Mouse (Mus musculus) neural tube, embryonic 14.5 days (tissue): Measurements from ENCODE around the gene Fbxo47. TPM values are rescaled to one million over a fixed set of nuclear protein-coding genes. Genes with fewer than 3 reads are reported as not detected.
"Not testable (repeated sequence)": the region's sequence is repeated elsewhere in the genome, so short reads cannot be mapped to it uniquely, and the experiment has no call there.

ENCODE experiments used
- ATAC-seq: fragments of 200-750 bp; cut with Nextera tagmentation; 2 replicates; pipeline ENCODE4 v1.8.0; 2017; ENCODE audit warnings: low read depth, mild to moderate bottlenecking, moderate TSS enrichment, moderate library complexity
- H3K27ac ChIP-seq: fragments of 300-500 bp; sonication (generic); 2 replicates; pipeline ENCODE4 v1.5.1; 2014; ENCODE audit warnings: low read depth, mild to moderate bottlenecking, control low read depth, low read length, moderate library complexity, mixed read lengths
- H3K27me3 ChIP-seq: fragments of 300-500 bp; sonication (generic); 2 replicates; pipeline ENCODE4 v1.6.1; 2014; ENCODE audit warnings: low read length; ENCODE audit not compliant: control insufficient read depth, insufficient read depth
- H3K36me3 ChIP-seq: fragments of 300-500 bp; sonication (generic); 2 replicates; pipeline ENCODE4 v1.6.1; 2014; ENCODE audit warnings: low read length, mixed read lengths; ENCODE audit not compliant: control insufficient read depth, insufficient read depth
- H3K4me1 ChIP-seq: fragments of 300-500 bp; sonication (generic); 2 replicates; pipeline ENCODE4 v1.6.1; 2014; ENCODE audit warnings: low read length; ENCODE audit not compliant: control insufficient read depth, insufficient read depth
- H3K4me2 ChIP-seq: fragments of 300-500 bp; sonication (generic); 2 replicates; pipeline ENCODE4 v1.6.1; 2014; ENCODE audit warnings: mild to moderate bottlenecking, low read depth, low read length, control low read depth
- H3K4me3 ChIP-seq: fragments of 300-500 bp; sonication (generic); 2 replicates; pipeline ENCODE4 v1.5.1; 2014; ENCODE audit warnings: low read depth, low read length, control low read depth, mixed read lengths
- H3K9ac ChIP-seq: fragments of 300-500 bp; sonication (generic); replicated peaks from 2 replicates; pipeline ENCODE4 v1.6.1; 2014; ENCODE audit warnings: low read depth, mild to moderate bottlenecking, control low read depth, low read length, mixed read lengths
- H3K9me3 ChIP-seq: fragments of 300-500 bp; sonication (generic); 2 replicates; pipeline ENCODE4 v1.6.1; 2016; ENCODE audit warnings: low read length; ENCODE audit not compliant: control insufficient read depth
- WGBS: fragments of 180-500 bp; shearing (Covaris S2); extraction: QIAGEN DNeasy Blood & Tissue Kit; methylation state at CpG from one replicate; pipeline ENCODE4 v1.1.7; 2014; 5-methylcytosine and 5-hydroxymethylcytosine counted together
- polyA plus RNA-seq: library from polyadenylated mRNA; unstranded; fragments of >200 nt; fragmentation: Nextera tagmentation; extraction: Ambion mirVana; gene quantifications from 2 replicates; pipeline ENCODE4 v1.2.1, GENCODE M21; 2014

Gene Fbxo47
- polyA plus RNA-seq, 1 experiment from 2014 or later: 0.63 TPM

GRCm38 (mm10) chr11:97840135-97840490 lies 43.8 kb downstream of the Fbxo47 start:
- Histone ChIP-seq H3K9me3 (no peaks in the 10 kb centered on the region), H3K27me3 (no peaks in the 10 kb centered on the region), H3K27ac (peak overlapping the region; percentile 76), H3K4me3 (peak overlapping the region; percentile 36), H3K4me2 (peak overlapping the region; percentile 73), H3K4me1 (peaks cover 7% of the 10 kb centered on the region), H3K9ac (peak overlapping the region; percentile 48; the same call in 1 of the 2 replicates), H3K36me3 (peaks cover 14% of the 10 kb centered on the region; the same call in 1 of the 2 replicates)
- 66% methylated on average over 2 of the region's 2 CpGs for WGBS
- ATAC-seq: no peak

- 54% methylated on average over 11 of the region's 11 CpGs for WGBS
- no peak overlapping the region for H3K9ac ChIP-seq
- H3K27me3 ChIP-seq: no peaks in the 10 kb centered on the region
- no peak overlapping the region for H3K4me3 ChIP-seq
- peaks cover 7% of the 10 kb centered on the region for H3K4me1 ChIP-seq
- no peak for ATAC-seq
- H3K9me3 ChIP-seq: no peaks in the 10 kb centered on the region
- peak overlapping the region; percentile 73 for H3K4me2 ChIP-seq
- peaks cover 19% of the 10 kb centered on the region; the same call in 1 of the 2 replicates for H3K36me3 ChIP-seq
- H3K27ac ChIP-seq: peak overlapping the region; percentile 76
Measured at GRCm38 (mm10) chr11:97839441-97840134, 44.4 kb downstream of the Fbxo47 start.

- Histone ChIP-seq H3K4me3 (no peak overlapping the region), H3K27me3 (no peaks in the 10 kb centered on the region), H3K36me3 (peaks cover 26% of the 10 kb centered on the region; the same call in 1 of the 2 replicates), H3K9me3 (no peaks in the 10 kb centered on the region), H3K4me2 (no peak overlapping the region), H3K9ac (no peak overlapping the region), H3K4me1 (peaks cover 7% of the 10 kb centered on the region), H3K27ac (no peak overlapping the region; the same call in 1 of the 2 replicates)
- 44% methylated on average over 10 of the region's 10 CpGs for WGBS
- ATAC-seq: no peak
Measured at GRCm38 (mm10) chr11:97838779-97839440, 45.0 kb downstream of the Fbxo47 start.

- Histone ChIP-seq H3K4me1 (peaks cover 7% of the 10 kb centered on the region), H3K9ac (no peak overlapping the region), H3K27me3 (no peaks in the 10 kb centered on the region), H3K36me3 (peaks cover 32% of the 10 kb centered on the region; the same call in 1 of the 2 replicates), H3K4me3 (no peak overlapping the region), H3K4me2 (no peak overlapping the region), H3K27ac (no peak overlapping the region), H3K9me3 (no peaks in the 10 kb centered on the region)
- ATAC-seq: no peak
- WGBS: 86% methylated on average over 7 of the region's 7 CpGs
Measured at GRCm38 (mm10) chr11:97837641-97838149, 46.3 kb downstream of the Fbxo47 start.

- not testable (repeated sequence) for H3K9ac ChIP-seq, ATAC-seq, H3K9me3 ChIP-seq, H3K27ac ChIP-seq, H3K27me3 ChIP-seq, H3K4me2 ChIP-seq, H3K4me3 ChIP-seq, H3K4me1 ChIP-seq
- H3K36me3 ChIP-seq: peaks cover 32% of the 10 kb centered on the region; the same call in 1 of the 2 replicates
- WGBS: 85% methylated on average over 9 of the region's 9 CpGs
Measured at GRCm38 (mm10) chr11:97837051-97837450, 46.9 kb downstream of the Fbxo47 start.

- no peaks in the 10 kb centered on the region for H3K9me3 ChIP-seq
- H3K4me2 ChIP-seq: no peak overlapping the region
- no peak overlapping the region for H3K4me3 ChIP-seq
- H3K4me1 ChIP-seq: no peaks in the 10 kb centered on the region
- WGBS: 72% methylated on average over 8 of the region's 8 CpGs
- H3K9ac ChIP-seq: no peak overlapping the region
- H3K36me3 ChIP-seq: peaks cover 32% of the 10 kb centered on the region; the same call in 1 of the 2 replicates
- ATAC-seq: no peak
- H3K27me3 ChIP-seq: no peaks in the 10 kb centered on the region
- H3K27ac ChIP-seq: no peak overlapping the region
Measured at GRCm38 (mm10) chr11:97836541-97836940, 47.4 kb downstream of the Fbxo47 start.

GRCm38 (mm10) chr11:97833352-97833751 lies 50.6 kb downstream of the Fbxo47 start:
- Histone ChIP-seq H3K9ac (no peak overlapping the region), H3K36me3 (peaks cover 42% of the 10 kb centered on the region), H3K27me3 (no peaks in the 10 kb centered on the region), H3K4me2 (no peak overlapping the region), H3K9me3 (no peaks in the 10 kb centered on the region), H3K27ac (no peak overlapping the region), H3K4me1 (no peaks in the 10 kb centered on the region), H3K4me3 (no peak overlapping the region)
- 86% methylated on average over 15 of the region's 15 CpGs for WGBS
- ATAC-seq: no peak

- ATAC-seq: no peak
- H3K4me3 ChIP-seq: no peak overlapping the region
- H3K27me3 ChIP-seq: no peaks in the 10 kb centered on the region
- no peaks in the 10 kb centered on the region for H3K9me3 ChIP-seq
- no peak overlapping the region for H3K9ac ChIP-seq
- H3K4me2 ChIP-seq: no peak overlapping the region
- 64% methylated on average over 11 of the region's 11 CpGs for WGBS
- H3K4me1 ChIP-seq: no peaks in the 10 kb centered on the region
- H3K27ac ChIP-seq: no peak overlapping the region
- peaks cover 50% of the 10 kb centered on the region for H3K36me3 ChIP-seq
Measured at GRCm38 (mm10) chr11:97832001-97832400, 52.0 kb downstream of the Fbxo47 start.

- H3K27ac ChIP-seq: no peak overlapping the region
- WGBS: 89% methylated on average over 6 of the region's 6 CpGs
Measured at GRCm38 (mm10) chr11:97830501-97830900, 53.5 kb downstream of the Fbxo47 start.

More at GRCm38 (mm10) chr11:97830501-97830900, 53.5 kb downstream of the Fbxo47 start:
- ATAC-seq: no peak
- no peaks in the 10 kb centered on the region for H3K9me3 ChIP-seq
- H3K4me2 ChIP-seq: no peak overlapping the region
- no peaks in the 10 kb centered on the region for H3K27me3 ChIP-seq
- no peaks in the 10 kb centered on the region for H3K4me1 ChIP-seq
- no peak overlapping the region for H3K4me3 ChIP-seq
- peaks cover 50% of the 10 kb centered on the region for H3K36me3 ChIP-seq
- H3K9ac ChIP-seq: no peak overlapping the region
